Mouse (Mus musculus) A20 (cell line): ENCODE data around the gene Slc5a11.

Source experiments
- DNase-seq: peaks from one replicate; pipeline ENCODE4 v3.0.0-alpha.2; 2011; ENCODE audit warnings: low read depth, low spot score

The Slc5a11 gene

GRCm38 (mm10) chr7:123279797-123280196 is 65.2 kb downstream of the Slc5a11 start:
- DNase-seq: no peak

GRCm38 (mm10) chr7:123283826-123284225 is 69.2 kb downstream of the Slc5a11 start:
- DNase-seq: no peak

DNA sequence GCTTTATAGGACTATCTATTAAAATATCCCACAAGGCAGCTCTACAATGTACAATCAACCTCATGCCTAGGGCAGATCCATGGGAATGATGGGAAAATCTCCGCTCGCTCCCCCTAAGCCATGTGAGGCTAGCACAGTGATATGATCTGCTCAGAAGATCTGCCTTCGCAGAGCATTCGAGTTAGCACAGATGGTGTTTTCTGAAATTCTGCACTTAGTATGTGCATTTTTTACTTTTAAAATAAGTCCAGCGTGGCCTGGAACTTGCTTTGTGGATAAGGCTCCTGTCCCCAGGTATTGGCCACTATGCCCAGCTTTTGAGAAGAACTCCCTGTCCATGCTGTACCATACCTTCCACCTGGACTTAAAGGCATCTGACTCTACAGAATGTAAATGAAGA is 71.3 kb downstream of the Slc5a11 start:
- DNase-seq: no peak

DNA sequence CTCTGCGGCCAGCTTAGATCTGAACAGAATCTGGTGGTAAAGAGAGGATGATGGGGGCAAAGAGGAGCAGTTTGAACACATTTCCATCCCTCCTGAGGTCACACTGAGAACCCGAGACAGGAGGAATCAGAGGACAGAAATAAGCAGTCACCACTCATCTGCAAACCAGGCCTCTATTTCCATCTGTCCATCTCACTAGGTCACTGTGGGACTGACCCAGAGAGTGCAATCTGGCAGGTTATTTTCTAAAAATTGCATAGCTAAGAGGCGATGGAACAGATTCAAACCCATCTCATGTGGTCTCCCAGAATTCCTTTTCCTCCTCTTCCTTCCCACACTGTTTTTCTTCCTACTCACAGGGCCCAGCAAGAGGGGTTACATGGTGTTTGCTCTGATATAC is 73.3 kb downstream of the Slc5a11 start:
- DNase-seq: no peak

DNA sequence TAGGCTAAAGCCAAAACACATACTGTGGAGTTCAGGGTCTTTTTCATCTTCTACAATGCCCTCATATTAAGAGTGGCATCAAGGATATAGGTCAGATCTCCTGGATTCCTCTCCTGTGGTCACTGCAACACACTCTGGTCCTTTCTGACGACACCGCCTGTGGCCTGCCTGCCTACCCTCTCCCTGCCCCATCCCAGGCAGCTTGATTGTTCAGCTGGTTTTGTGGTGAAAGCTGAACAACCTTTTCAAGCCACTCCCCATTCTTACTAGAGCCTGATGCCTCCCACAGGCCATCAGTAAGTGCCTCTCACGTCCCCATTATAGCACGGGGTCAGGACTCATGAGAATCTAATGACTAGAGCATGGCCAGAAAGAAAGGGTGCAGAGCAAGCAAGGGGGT is 74.6 kb downstream of the Slc5a11 start:
- no peak for DNase-seq

DNA sequence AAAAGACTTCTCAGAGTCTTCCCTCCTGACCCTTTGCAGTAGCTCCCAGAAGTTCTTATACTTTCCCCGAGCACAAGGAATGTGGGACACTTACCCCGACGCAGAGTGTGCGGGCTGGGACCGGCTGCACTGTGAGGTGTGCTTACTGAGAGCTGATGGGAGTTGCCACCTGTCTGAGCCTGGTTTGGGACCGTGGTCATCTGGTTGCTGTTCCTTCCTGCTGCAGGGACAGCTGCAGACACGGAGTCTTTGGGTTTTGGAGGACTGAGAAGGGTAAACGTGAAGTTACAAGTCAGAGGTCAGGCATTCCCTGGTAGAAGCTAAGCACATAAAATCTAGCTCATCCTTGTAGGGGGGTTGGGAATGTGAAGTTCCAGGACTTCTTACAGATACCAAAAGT is 77.4 kb downstream of the Slc5a11 start:
- DNase-seq: no peak

- no peak for DNase-seq
These were observed 79.3 kb downstream of the Slc5a11 start for GRCm38 (mm10) chr7:123293898-123294297.

- no peak for DNase-seq
These were observed 80.8 kb downstream of the Slc5a11 start for GRCm38 (mm10) chr7:123295423-123295822.

DNA sequence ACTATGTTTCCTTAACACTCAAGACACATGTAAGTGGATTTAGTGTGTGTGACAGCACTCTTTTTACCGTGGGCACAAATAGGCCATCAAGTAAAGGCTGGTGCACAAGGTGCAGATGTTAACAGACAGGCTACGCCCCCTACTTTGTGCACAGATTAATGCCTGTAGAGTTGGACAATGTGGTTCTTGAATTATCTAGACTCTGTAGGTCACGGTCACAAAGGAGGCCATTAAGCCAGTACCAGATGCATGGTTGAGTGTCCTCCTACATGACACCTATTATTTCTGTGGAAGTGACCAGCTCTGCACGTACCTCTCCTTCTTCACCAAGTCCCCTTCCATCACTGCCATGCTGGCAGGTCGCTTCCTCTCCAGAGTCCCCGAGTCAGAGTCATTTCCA is 81.5 kb downstream of the Slc5a11 start:
- DNase-seq: no peak

GRCm38 (mm10) chr7:123298225-123298624 is 83.6 kb downstream of the Slc5a11 start:
- no peak for DNase-seq

- no peak for DNase-seq
These were observed 85.7 kb downstream of the Slc5a11 start for GRCm38 (mm10) chr7:123300258-123300657.

- no peak for DNase-seq
These were observed 90.8 kb downstream of the Slc5a11 start for GRCm38 (mm10) chr7:123305397-123305796.

DNA sequence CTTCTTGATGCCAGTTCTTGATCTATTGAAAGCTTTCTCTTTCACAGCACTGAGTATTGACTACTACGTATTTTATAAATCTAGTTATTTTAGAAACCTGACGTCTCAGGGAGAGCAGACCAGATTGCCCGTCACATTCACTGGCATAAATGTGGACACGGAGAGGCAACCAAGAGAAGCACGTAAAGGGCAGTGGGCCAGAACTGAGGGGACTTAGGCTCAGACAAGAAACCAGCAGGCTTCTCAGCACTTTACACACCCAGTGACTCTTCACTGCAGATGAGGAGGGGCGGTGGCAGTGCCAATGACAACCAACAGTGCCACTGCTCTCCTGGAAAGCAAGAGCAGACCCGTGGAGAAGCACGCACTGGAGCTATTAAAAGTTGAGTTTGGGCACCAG is 92.7 kb downstream of the Slc5a11 start:
- DNase-seq: no peak

- DNase-seq: no peak
These were observed 93.4 kb downstream of the Slc5a11 start for GRCm38 (mm10) chr7:123307887-123308558.

DNA sequence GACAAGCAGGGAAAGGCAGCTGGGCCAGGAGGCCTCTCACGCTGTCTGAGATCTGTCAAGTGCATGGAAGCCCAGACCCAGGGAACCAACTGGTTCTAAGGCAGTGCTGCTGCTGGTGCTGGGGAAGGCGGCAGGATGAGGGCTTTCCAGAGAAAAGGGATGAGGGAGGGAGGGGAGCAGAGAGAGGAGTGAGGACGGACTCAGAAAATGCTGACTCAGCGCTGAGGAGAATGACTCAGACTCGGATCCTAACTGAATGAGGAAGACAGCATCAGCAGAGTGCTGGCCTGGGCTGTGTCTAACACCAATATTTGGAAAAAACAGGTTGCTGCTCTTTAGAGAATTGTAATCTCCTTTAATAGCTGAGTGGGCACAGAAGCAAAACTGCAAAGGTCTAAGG is 97.3 kb downstream of the Slc5a11 start:
- DNase-seq: no peak

GRCm38 (mm10) chr7:123312738-123313137 is 98.2 kb downstream of the Slc5a11 start:
- DNase-seq: no peak

- DNase-seq: no peak
These were observed 108.0 kb downstream of the Slc5a11 start for GRCm38 (mm10) chr7:123322452-123323121.
